Mouse (Mus musculus): ENCODE results near the gene Tbx10. TPM values are rescaled to one million over a fixed set of nuclear protein-coding genes. Genes with fewer than 3 reads are reported as not detected.
A peak's percentile ranks its signal among the peaks of the same experiment; 100 is the strongest.
"Not testable (repeated sequence)": the region's sequence is repeated elsewhere in the genome, so short reads cannot be mapped to it uniquely, and the experiment has no call there.

Gene Tbx10
- total RNA-seq, 2 experiments from 2014 or later: not detected

- DNase-seq: peak in 1 of 2 experiments; percentile 25
These were observed 11.1 kb downstream of the Tbx10 start for GRCm38 (mm10) chr19:4003641-4004040.

- peak in 1 of 2 experiments; percentile 35 for DNase-seq
These were observed 11.8 kb downstream of the Tbx10 start for GRCm38 (mm10) chr19:4004331-4004730.

GRCm38 (mm10) chr19:4005091-4005490 is 12.5 kb downstream of the Tbx10 start:
- DNase-seq: no peak

GRCm38 (mm10) chr19:4005971-4006370 is 13.4 kb downstream of the Tbx10 start:
- DNase-seq: no peak

GRCm38 (mm10) chr19:4011086-4011485 is 18.5 kb downstream of the Tbx10 start:
- no peak for DNase-seq

GRCm38 (mm10) chr19:4012432-4013022 is 20.0 kb downstream of the Tbx10 start, which contains the start of gene Ndufv1:
Gene Ndufv1 (minus strand): TSS chr19:4012806.
- peak; percentile 97 to 99 for DNase-seq

- DNase-seq: no peak
These were observed 20.5 kb downstream of the Tbx10 start for GRCm38 (mm10) chr19:4013066-4013465.

GRCm38 (mm10) chr19:4014802-4015201 is 22.2 kb downstream of the Tbx10 start:
- DNase-seq: no peak

GRCm38 (mm10) chr19:4015635-4016034 is 23.1 kb downstream of the Tbx10 start:
- no peak for DNase-seq

GRCm38 (mm10) chr19:4017921-4018587 is 25.5 kb downstream of the Tbx10 start:
- DNase-seq: no peak

GRCm38 (mm10) chr19:4018743-4019583 is 26.4 kb downstream of the Tbx10 start:
- peak; percentile 92 for DNase-seq

GRCm38 (mm10) chr19:4023185-4023584 is 30.6 kb downstream of the Tbx10 start:
- no peak for DNase-seq

GRCm38 (mm10) chr19:4027576-4027975 is 35.0 kb downstream of the Tbx10 start:
- DNase-seq: no peak

GRCm38 (mm10) chr19:4032668-4033067 is 40.1 kb downstream of the Tbx10 start:
- DNase-seq: no peak

GRCm38 (mm10) chr19:4033298-4033697 is 40.7 kb downstream of the Tbx10 start:
- no peak for DNase-seq

GRCm38 (mm10) chr19:4033742-4034141 is 41.2 kb downstream of the Tbx10 start:
- DNase-seq: no peak

GRCm38 (mm10) chr19:4036327-4037045 is 43.9 kb downstream of the Tbx10 start:
- no peak for DNase-seq

GRCm38 (mm10) chr19:4037154-4037787 is 44.7 kb downstream of the Tbx10 start:
- DNase-seq: not testable (repeated sequence)

- DNase-seq: peak; percentile 95
These were observed 45.3 kb downstream of the Tbx10 start, which contains the start of gene Gstp1 for GRCm38 (mm10) chr19:4037788-4038232. Gene Gstp1 (minus strand): TSS chr19:4037985.

- DNase-seq: not testable (repeated sequence)
These were observed 48.4 kb downstream of the Tbx10 start for GRCm38 (mm10) chr19:4040941-4041340.

GRCm38 (mm10) chr19:4041500-4041899 is 48.9 kb downstream of the Tbx10 start:
- DNase-seq: not testable (repeated sequence)

GRCm38 (mm10) chr19:4042124-4042523 is 49.6 kb downstream of the Tbx10 start:
- DNase-seq: peak; percentile 58 to 76

Measured in heart, adult 18-20 months (tissue).